In the genomic region with DNA sequence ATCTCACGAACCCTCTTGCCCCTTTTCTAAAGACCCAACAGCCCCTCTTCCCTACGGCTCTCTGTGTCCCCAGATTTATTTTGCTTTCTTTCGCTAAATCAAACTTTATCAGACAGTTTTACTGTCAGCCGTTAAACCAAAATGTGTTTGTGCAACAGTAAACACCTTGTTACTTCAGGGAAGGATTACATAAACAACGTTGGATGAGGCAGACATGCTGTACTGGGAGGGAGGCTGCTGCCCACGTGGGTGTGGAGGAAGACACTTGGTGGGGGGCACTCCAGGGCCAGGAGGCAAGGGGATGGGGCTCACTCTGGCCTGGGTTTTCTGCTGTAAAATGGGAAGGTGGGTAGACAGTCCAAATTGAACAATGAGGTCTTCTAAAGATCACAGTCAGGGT, we compare ENCODE assay signal across 24 mouse cellular contexts.
"Had no signal": no experiment of that assay in that cellular context is flagged by ENCODE, and none has a peak within 500 bp of the region (broad histone marks: within the 10 kb centered on the region; RNA-seq: fewer than 3 reads in every experiment).

No protein-coding gene starts in this region.

- H3K4me3 ChIP-seq: gastrocnemius, adult 2 months; heart, embryonic 10.5 days; heart, embryonic 12.5 days; hindbrain, embryonic 10.5 days; hindbrain, embryonic 12.5 days; intestine, embryonic 15.5 days; layer of hippocampus, adult 2 months; left cerebral cortex, adult 2 months; limb, embryonic 10.5 days; limb, embryonic 12.5 days; liver, embryonic 13.5 days; liver, embryonic 15.5 days had no signal

- H3K36me3 ChIP-seq: heart, embryonic 12.5 days; hindbrain, embryonic 10.5 days; hindbrain, embryonic 12.5 days; intestine, embryonic 15.5 days; limb, embryonic 10.5 days; limb, embryonic 12.5 days; liver, embryonic 13.5 days; liver, embryonic 15.5 days had no signal

- H3K4me1 ChIP-seq: liver, embryonic 15.5 days had no signal

- ATAC-seq: hindbrain, embryonic 16.5 days; inflammation-experienced regulatory T-cells, adult 6 months; intestine, postnatal 0 days had no signal

- DNase-seq: gastrocnemius, adult 2 months; gastrocnemius, postnatal 10 days; gastrocnemius, postnatal 25 days; heart, adult 18-20 months; heart, postnatal 10 days; heart, postnatal 4 days; kidney, adult 2 months; kidney, postnatal 14 days; liver; liver, embryonic 13.5 days had no signal

- H3K27ac ChIP-seq: gastrocnemius, adult 2 months; heart, embryonic 10.5 days; hindbrain, embryonic 10.5 days; hindbrain, embryonic 12.5 days; hindbrain, embryonic 14.5 days; intestine, embryonic 15.5 days; layer of hippocampus, adult 2 months; left cerebral cortex, adult 2 months; limb, embryonic 12.5 days; liver, embryonic 13.5 days; liver, embryonic 15.5 days had no signal

- H3K27me3 ChIP-seq: heart, embryonic 12.5 days; hindbrain, embryonic 12.5 days; intestine, embryonic 15.5 days; liver, embryonic 13.5 days; liver, embryonic 15.5 days had no signal

- H3K9me3 ChIP-seq: hindbrain, embryonic 12.5 days; intestine, embryonic 15.5 days; limb, embryonic 10.5 days; liver, embryonic 13.5 days; liver, embryonic 15.5 days had no signal

- H3K9ac ChIP-seq: heart, embryonic 12.5 days; hindbrain, embryonic 12.5 days; hindbrain, embryonic 14.5 days; intestine, embryonic 15.5 days; limb, embryonic 12.5 days; liver, embryonic 13.5 days; liver, embryonic 15.5 days had no signal

- H3K4me2 ChIP-seq: heart, embryonic 12.5 days; hindbrain, embryonic 12.5 days; hindbrain, embryonic 14.5 days; intestine, embryonic 15.5 days; limb, embryonic 12.5 days; liver, embryonic 13.5 days; liver, embryonic 15.5 days had no signal
